In the genomic region with DNA sequence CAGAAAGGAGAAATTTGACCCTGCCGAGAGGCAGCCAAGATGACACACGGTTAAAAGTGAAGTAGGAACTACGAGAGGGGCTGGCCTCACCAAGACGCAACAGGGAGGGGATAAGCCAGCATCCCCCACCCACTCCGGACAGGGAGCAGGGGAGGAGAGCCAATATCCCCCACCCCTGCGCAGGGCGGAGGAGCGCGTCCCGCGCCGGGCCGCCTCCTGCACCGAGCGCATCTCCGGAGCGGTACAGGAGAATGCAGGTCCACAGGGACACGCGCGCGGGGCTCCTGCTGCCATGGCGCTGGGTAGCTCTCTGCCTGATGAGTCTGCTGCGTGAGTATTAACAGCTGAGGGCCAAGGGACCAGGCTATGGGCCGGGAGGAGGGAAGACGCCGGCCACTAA, we compare ENCODE assay signal across 8 mouse cellular contexts. TPM values are rescaled to one million over a fixed set of nuclear protein-coding genes. Genes with fewer than 3 reads are reported as not detected.
DNase-seq lines count a peak whose midpoint lies in the region; ATAC-seq and TF ChIP-seq lines count a peak whose summit lies in the region.

A gene (plus strand): TSS at position 105 of the 400 bp plus-strand sequence.

- H3K9me3 ChIP-seq in forebrain, embryonic 10.5 days, result no peaks in the 10 kb centered on the region
- H3K9me3 ChIP-seq in heart, postnatal 0 days (replicated peaks; ENCODE audit: control insufficient read depth, low read length), result no peaks in the 10 kb centered on the region
- H3K9me3 ChIP-seq in liver, embryonic 16.5 days (replicated peaks; ENCODE audit: control insufficient read depth, low read length), result no peaks in the 10 kb centered on the region
- no peaks in the 10 kb centered on the region for H3K9me3 ChIP-seq in neural tube, embryonic 12.5 days

- TF ChIP-seq EP300 in heart, postnatal 0 days (IDR thresholded peaks at IDR 0.05; ENCODE audit: low read depth), result no peak

- H3K4me3 ChIP-seq in forebrain, embryonic 10.5 days, result peak within 1 kb of the TSS; percentile 56
- peak within 1 kb of the TSS; percentile 54 for H3K4me3 ChIP-seq in heart, postnatal 0 days (ENCODE audit: low read depth, low read length)
- H3K4me3 ChIP-seq in liver, embryonic 16.5 days (ENCODE audit: low read depth, low read length), result peak within 1 kb of the TSS; percentile 43
- peak within 1 kb of the TSS; percentile 36 for H3K4me3 ChIP-seq in neural tube, embryonic 12.5 days

- TF ChIP-seq CTCF in heart, postnatal 0 days (IDR thresholded peaks at IDR 0.05; ENCODE audit: low read depth), result no peak

- peaks cover 29% of the 10 kb centered on the region for H3K27me3 ChIP-seq in forebrain, embryonic 10.5 days (ENCODE audit: poor library complexity, severe bottlenecking)
- peaks cover 8% of the 10 kb centered on the region; the same call in 1 of the 2 replicates for H3K27me3 ChIP-seq in heart, postnatal 0 days (ENCODE audit: control insufficient read depth, insufficient read depth, low read length)
- H3K27me3 ChIP-seq in liver, embryonic 16.5 days (ENCODE audit: control insufficient read depth, insufficient read depth, low read depth, low read length), result peaks cover 17% of the 10 kb centered on the region
- peaks cover 11% of the 10 kb centered on the region for H3K27me3 ChIP-seq in neural tube, embryonic 12.5 days (replicated peaks)

- no peaks in the 10 kb centered on the region for H3K36me3 ChIP-seq in forebrain, embryonic 10.5 days (replicated peaks)
- no peaks in the 10 kb centered on the region for H3K36me3 ChIP-seq in heart, postnatal 0 days (replicated peaks; ENCODE audit: control insufficient read depth, insufficient read depth, low read length)
- H3K36me3 ChIP-seq in liver, embryonic 16.5 days (ENCODE audit: control insufficient read depth, insufficient read depth), result no peaks in the 10 kb centered on the region
- no peaks in the 10 kb centered on the region for H3K36me3 ChIP-seq in neural tube, embryonic 12.5 days

- DNase-seq in left cerebral cortex, adult 18-20 months (ENCODE audit: low spot score in 2 of 2), result peak; percentile 46 to 58
- DNase-seq in left cerebral cortex, adult 11 months (ENCODE audit: low spot score), result no peak
- peak; percentile 24 for DNase-seq in forebrain, embryonic 10.5 days (ENCODE audit: extremely low spot score, low spot score)
- DNase-seq in heart, postnatal 0 days (ENCODE audit: low spot score), result peak; percentile 61
- peak; percentile 58 to 73 for DNase-seq in kidney, postnatal 36 days
- no peak for DNase-seq in spleen, postnatal 14 days (ENCODE audit: low spot score in 2 of 2)

- H3K9ac ChIP-seq in heart, postnatal 0 days (replicated peaks; ENCODE audit: low read depth, low read length), result peak within 1 kb of the TSS; percentile 69
- no peak within 1 kb of the TSS for H3K9ac ChIP-seq in liver, embryonic 16.5 days (ENCODE audit: low read depth, low read length)
- H3K9ac ChIP-seq in neural tube, embryonic 12.5 days, result peak within 1 kb of the TSS; percentile 29; the same call in 1 of the 2 replicates

- peaks cover 9% of the 10 kb centered on the region for H3K4me1 ChIP-seq in forebrain, embryonic 10.5 days
- no peaks in the 10 kb centered on the region for H3K4me1 ChIP-seq in heart, postnatal 0 days (ENCODE audit: control insufficient read depth, insufficient read depth)
- no peaks in the 10 kb centered on the region for H3K4me1 ChIP-seq in liver, embryonic 16.5 days (ENCODE audit: control insufficient read depth, low read depth, low read length)
- peaks cover 7% of the 10 kb centered on the region for H3K4me1 ChIP-seq in neural tube, embryonic 12.5 days

- 2% methylated on average over 26 of the region's 26 CpGs for WGBS in forebrain, embryonic 10.5 days
- WGBS in heart, postnatal 0 days, result under 1% methylated on average over 26 of the region's 26 CpGs
- WGBS in liver, embryonic 16.5 days (ENCODE audit: insufficient replicate concordance), result 1% methylated on average over 26 of the region's 26 CpGs
- 2% methylated on average over 26 of the region's 26 CpGs for WGBS in neural tube, embryonic 12.5 days

- peak; percentile 92 for ATAC-seq in heart, postnatal 0 days (ENCODE audit: insufficient read depth, low read depth)
- peak; percentile 47; the same call in 1 of the 2 replicates for ATAC-seq in liver, embryonic 16.5 days (ENCODE audit: low read depth)
- ATAC-seq in neural tube, embryonic 12.5 days (ENCODE audit: low FRiP score, low read depth), result 0 out of 2 replicates have a peak, but pooled peaks have one; percentile 48

- H3K27ac ChIP-seq in forebrain, embryonic 10.5 days, result peak within 1 kb of the TSS; percentile 53
- peak within 1 kb of the TSS; percentile 77 for H3K27ac ChIP-seq in heart, postnatal 0 days (ENCODE audit: low read depth)
- H3K27ac ChIP-seq in liver, embryonic 16.5 days (ENCODE audit: low read length), result no peak within 1 kb of the TSS
- H3K27ac ChIP-seq in neural tube, embryonic 12.5 days, result no peak within 1 kb of the TSS

- H3K4me2 ChIP-seq in heart, postnatal 0 days (ENCODE audit: low read depth, low read length), result peak within 1 kb of the TSS; percentile 58
- H3K4me2 ChIP-seq in liver, embryonic 16.5 days (ENCODE audit: low read depth, low read length), result peak within 1 kb of the TSS; percentile 41
- peak within 1 kb of the TSS; percentile 71 for H3K4me2 ChIP-seq in neural tube, embryonic 12.5 days (replicated peaks)

RNA-seq across cellular contexts. Expression of the gene that starts here (rescaled TPM):
- total RNA-seq in left cerebral cortex, adult 18-20 months (2021), result 10 to 100 TPM; 58.2 to 62.0 TPM
- polyA plus RNA-seq in forebrain, embryonic 10.5 days (2016; fragmentation: Nextera tagmentation; extraction: Ambion mirVana), result 57.8 and 60.0 TPM in 2 replicates
- total RNA-seq in heart, postnatal 0 days (2014; rRNA removed; ENCODE audit: low replicate concordance), result 173 and 187 TPM in 2 replicates
- polyA plus RNA-seq in heart, postnatal 0 days (2015; fragmentation: Nextera tagmentation; extraction: Ambion mirVana), result 116 and 128 TPM in 2 replicates
- polyA plus RNA-seq in liver, embryonic 16.5 days (2015; fragmentation: Nextera tagmentation; extraction: Ambion mirVana), result 7.7 and 9.4 TPM in 2 replicates
- 48.8 and 52.1 TPM in 2 replicates for polyA plus RNA-seq in neural tube, embryonic 12.5 days (2016; fragmentation: Nextera tagmentation; extraction: Ambion mirVana)

Comparison
In these comparisons a context has a peak if more than half of its experiments do, and no peak if none do; other contexts are left out.
1. DNase-seq: peak in left cerebral cortex, adult 18-20 months (2 of 2), forebrain, embryonic 10.5 days (single experiment), heart, postnatal 0 days (single experiment) and kidney, postnatal 36 days (2 of 2); none in left cerebral cortex, adult 11 months (single experiment) and spleen, postnatal 14 days (0 of 2).
2. H3K27ac ChIP-seq: peak in forebrain, embryonic 10.5 days (single experiment) and heart, postnatal 0 days (single experiment); none in liver, embryonic 16.5 days (single experiment) and neural tube, embryonic 12.5 days (single experiment).
3. Peak in every context shown above with its lines, with median percentiles within 50 percentile points of each other: H3K4me3 ChIP-seq, ATAC-seq and H3K4me2 ChIP-seq.